Mouse (Mus musculus) heart, adult 2 months (tissue): ENCODE measurements at regions not wholly inside any gene's neighbourhood (a gene's known extent, or its start where the extent isn't known, plus 50 kb on each side); places are given as distances from the start of the nearest gene placed in this dataset.

Experiments used
- DNase-seq, 2 experiments: peaks; one replicate each; pipeline ENCODE4 v3.0.0; 2021
- H3K27ac ChIP-seq: fragments of 200-600 bp; 2 replicates; pipeline ENCODE4 v1.8.1; 2022
- H3K27me3 ChIP-seq: fragments of 200-500 bp; 2 replicates; pipeline ENCODE4 v1.6.1; 2012; ENCODE audit warnings: mild to moderate bottlenecking, low read length, inconsistent platforms, mixed read lengths; ENCODE audit not compliant: control insufficient read depth, insufficient read depth
- H3K36me3 ChIP-seq: fragments of 200-500 bp; 2 replicates; pipeline ENCODE4 v1.6.1; 2012; ENCODE audit warnings: low read length, inconsistent platforms; ENCODE audit not compliant: control insufficient read depth, insufficient read depth
- H3K4me1 ChIP-seq: fragments of 200-500 bp; 2 replicates; pipeline ENCODE4 v1.6.1; 2011; ENCODE audit warnings: low read length; ENCODE audit not compliant: control insufficient read depth, insufficient read depth
- H3K4me3 ChIP-seq: fragments of 200-600 bp; 2 replicates; pipeline ENCODE4 v1.8.1; 2022
- H3K79me2 ChIP-seq: fragments of 200-500 bp; replicated peaks from 2 replicates; pipeline ENCODE4 v1.6.1; 2012; ENCODE audit warnings: mild to moderate bottlenecking, inconsistent platforms, low read length, moderate library complexity, mixed read lengths; ENCODE audit not compliant: control insufficient read depth, insufficient read depth
- H3K9ac ChIP-seq: fragments of 200-500 bp; 2 replicates; pipeline ENCODE4 v1.6.1; 2012; ENCODE audit warnings: low read depth, mild to moderate bottlenecking, control low read depth, inconsistent platforms, low read length, mixed read lengths
- CTCF ChIP-seq: fragments of 200-600 bp; IDR thresholded peaks from 2 replicates; pipeline ENCODE4 v1.8.1; 2022; ENCODE audit warnings: antibody characterized with exemption, mild to moderate bottlenecking, moderate library complexity
- EP300 ChIP-seq: fragments of 200-500 bp; IDR thresholded peaks from 2 replicates; pipeline ENCODE4 v1.6.1; 2011; ENCODE audit warnings: low read depth, low read length, control low read depth; ENCODE audit not compliant: insufficient read depth
- POLR2A ChIP-seq: fragments of 200-500 bp; IDR thresholded peaks from 2 replicates; pipeline ENCODE4 v1.6.1; 2011; ENCODE audit warnings: mild to moderate bottlenecking, low read depth, low read length, control low read depth; ENCODE audit not compliant: insufficient read depth
- WGBS: fragments of 180-500 bp; shearing (Covaris S2); methylation state at CpG from one replicate; pipeline ENCODE4 v1.1.7; 2018; 5-methylcytosine and 5-hydroxymethylcytosine counted together
- intact Hi-C: fragments of 180-260 bp; cut with DNase I; formaldehyde crosslinking; loops from one replicate; pipeline ENCODE4 v1.15.1; 2025

- no peaks in the 10 kb centered on the region for H3K79me2 ChIP-seq
- H3K4me3 ChIP-seq: no peak overlapping the region
- H3K9ac ChIP-seq: no peak overlapping the region
- WGBS: 84% methylated on average over 12 of the region's 12 CpGs
- no peak overlapping the region for H3K27ac ChIP-seq
- no peak for TF ChIP-seq EP300
- TF ChIP-seq CTCF: no peak
- TF ChIP-seq POLR2A: no peak
- H3K36me3 ChIP-seq: no peaks in the 10 kb centered on the region
- DNase-seq: no peak
- H3K4me1 ChIP-seq: no peaks in the 10 kb centered on the region
- H3K27me3 ChIP-seq: no peaks in the 10 kb centered on the region; the same call in 1 of the 2 replicates
- intact Hi-C loops: no loop called here
These were observed 53.8 kb downstream of the Dio3 start for GRCm38 (mm10) chr12:110332616-110333154.

- no peak for DNase-seq
- WGBS: 64% methylated on average over 2 of the region's 2 CpGs
These were observed 55.7 kb downstream of the Dio3 start for GRCm38 (mm10) chr12:110334609-110335008.

DNA sequence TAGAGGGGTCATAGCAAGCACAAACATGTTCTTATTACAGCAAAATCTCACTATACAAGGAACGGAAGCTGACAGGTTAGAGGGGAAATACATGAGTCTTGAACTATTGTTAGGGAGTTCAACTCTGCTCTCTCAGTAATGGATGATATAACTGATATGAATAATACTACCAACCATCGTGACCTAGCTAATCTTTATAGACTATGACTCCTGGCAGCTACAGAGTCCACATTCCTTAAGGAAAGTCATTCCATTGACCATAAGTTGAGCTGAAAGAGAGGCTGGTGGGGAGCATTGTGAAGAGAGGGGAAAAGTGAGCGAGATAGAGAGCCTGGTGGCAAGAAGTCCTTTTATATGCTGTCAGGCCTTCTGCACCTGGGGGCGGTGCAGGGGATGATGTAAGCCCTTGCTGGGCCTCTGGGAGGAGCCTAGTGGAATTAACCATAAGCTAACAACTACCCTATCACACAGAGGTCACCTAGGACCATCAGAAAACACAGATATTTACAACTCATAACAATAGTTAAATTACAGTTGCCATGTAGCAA, 65.5 kb downstream of the Dio3 start:
- no peak for TF ChIP-seq CTCF
- TF ChIP-seq POLR2A: no peak
- TF ChIP-seq EP300: no peak
- Histone ChIP-seq H3K27ac (no peak overlapping the region), H3K36me3 (no peaks in the 10 kb centered on the region), H3K79me2 (no peaks in the 10 kb centered on the region), H3K9ac (no peak overlapping the region), H3K4me3 (no peak overlapping the region), H3K27me3 (no peaks in the 10 kb centered on the region), H3K4me1 (no peaks in the 10 kb centered on the region)
- intact Hi-C loops: no loop called here
- whole genome bisulfite sequencing: 70% methylated on average over 4 of the region's 4 CpGs
- DNase-seq: no peak

More at GRCm38 (mm10) chr12:110334609-110335008, 55.7 kb downstream of the Dio3 start:
- no peak overlapping the region for H3K27ac ChIP-seq
- H3K79me2 ChIP-seq: no peaks in the 10 kb centered on the region
- H3K27me3 ChIP-seq: no peaks in the 10 kb centered on the region; the same call in 1 of the 2 replicates
- intact Hi-C loops: no loop called here
- no peaks in the 10 kb centered on the region for H3K36me3 ChIP-seq
- TF ChIP-seq EP300: no peak
- H3K9ac ChIP-seq: no peak overlapping the region
- no peak overlapping the region for H3K4me3 ChIP-seq
- H3K4me1 ChIP-seq: no peaks in the 10 kb centered on the region

GRCm38 (mm10) chr12:110349621-110350020, 70.8 kb downstream of the Dio3 start:
- Histone ChIP-seq H3K79me2 (no peaks in the 10 kb centered on the region), H3K36me3 (no peaks in the 10 kb centered on the region), H3K4me3 (no peak overlapping the region), H3K27ac (no peak overlapping the region), H3K9ac (no peak overlapping the region), H3K27me3 (no peaks in the 10 kb centered on the region), H3K4me1 (no peaks in the 10 kb centered on the region)
- 79% methylated on average over 1 of the region's 1 CpGs for WGBS
- DNase-seq: no peak
- TF ChIP-seq EP300 (no peak), CTCF (no peak), POLR2A (no peak)
- intact Hi-C loops: no loop called here

DNA sequence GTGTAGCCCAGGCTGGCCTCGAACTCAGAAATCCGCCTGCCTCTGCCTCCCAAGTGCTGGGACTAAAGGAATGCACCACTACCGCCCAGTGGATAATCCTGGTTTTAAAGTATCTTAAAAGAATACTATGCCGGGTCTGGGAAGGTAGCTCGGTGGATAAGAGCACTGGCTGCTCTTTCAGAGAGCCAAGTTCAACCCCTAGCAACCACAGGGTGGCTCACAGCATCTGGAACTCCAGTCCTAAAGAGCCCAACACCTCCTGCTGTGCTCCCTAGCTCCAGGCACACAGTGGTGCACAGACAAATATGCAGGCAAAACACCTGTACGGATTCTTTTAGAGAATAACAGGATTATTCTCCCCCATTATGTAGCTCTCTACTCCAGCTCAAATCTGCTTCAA, 77.0 kb downstream of the Dio3 start:
- no peaks in the 10 kb centered on the region for H3K79me2 ChIP-seq
- no peak overlapping the region for H3K9ac ChIP-seq
- H3K4me1 ChIP-seq: no peaks in the 10 kb centered on the region
- no peak for DNase-seq
- TF ChIP-seq CTCF: no peak
- no peak for TF ChIP-seq EP300
- no peak for TF ChIP-seq POLR2A
- intact Hi-C loops: no loop called here
- no peaks in the 10 kb centered on the region for H3K36me3 ChIP-seq
- H3K4me3 ChIP-seq: no peak overlapping the region
- no peak overlapping the region for H3K27ac ChIP-seq
- 68% methylated on average over 6 of the region's 6 CpGs for WGBS
- no peaks in the 10 kb centered on the region for H3K27me3 ChIP-seq

GRCm38 (mm10) chr12:110367102-110367501, 79.8 kb upstream of the Ppp2r5c start:
- 92% methylated on average over 6 of the region's 6 CpGs for WGBS
- no peak for DNase-seq
- Histone ChIP-seq H3K9ac (no peak overlapping the region), H3K36me3 (no peaks in the 10 kb centered on the region), H3K4me1 (no peaks in the 10 kb centered on the region), H3K27ac (no peak overlapping the region), H3K4me3 (no peak overlapping the region), H3K79me2 (no peaks in the 10 kb centered on the region), H3K27me3 (no peaks in the 10 kb centered on the region)
- intact Hi-C loops: no loop called here
- TF ChIP-seq POLR2A: no peak
- TF ChIP-seq CTCF: peak; percentile 13; the same call in 1 of the 2 replicates
- no peak for TF ChIP-seq EP300
